Mouse (Mus musculus): ENCODE results near the gene Tagln2. TPM values are rescaled to one million over a fixed set of nuclear protein-coding genes. Genes with fewer than 3 reads are reported as not detected.
A peak's percentile ranks its signal among the peaks of the same experiment; 100 is the strongest.

Tagln2 gene
- polyA plus RNA-seq, 1 experiment from 2014 or later: 53.2 TPM

GRCm38 (mm10) chr1:172509235-172509634 is 9.4 kb downstream of the Tagln2 start:
- WGBS: 77% methylated on average over 5 of the region's 5 CpGs
- Histone ChIP-seq H3K27me3 (0 out of 2 replicates have a peak, but pooled peaks cover 3% of the 10 kb centered on the region), H3K36me3 (no peaks in the 10 kb centered on the region), H3K9ac (no peak overlapping the region), H3K27ac (no peak overlapping the region), H3K4me2 (replicated peaks) (no peak overlapping the region), H3K9me3 (replicated peaks) (no peaks in the 10 kb centered on the region), H3K4me3 (no peak overlapping the region), H3K4me1 (peaks cover 15% of the 10 kb centered on the region)
- no peak for ATAC-seq (ENCODE audit: low FRiP score)

DNA sequence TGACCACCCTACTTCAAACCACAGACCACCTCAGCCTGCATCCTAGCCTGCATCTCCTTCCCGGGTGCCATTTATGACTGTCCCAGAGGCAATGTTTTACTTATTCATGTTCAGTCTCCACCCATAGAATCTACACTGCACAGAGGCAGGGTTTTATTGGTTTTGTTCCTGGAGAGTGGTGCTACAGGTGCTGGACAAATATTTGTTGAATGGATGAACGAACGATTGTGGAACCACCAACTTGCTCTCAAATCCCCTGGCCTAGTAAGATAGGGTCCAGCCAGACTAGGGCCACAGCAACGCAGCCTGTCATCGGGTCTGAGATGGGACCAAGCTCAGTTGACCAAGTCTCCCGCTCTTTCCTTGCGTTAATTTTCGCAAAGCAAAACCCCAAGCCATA is 10.1 kb downstream of the Tagln2 start:
- no peak for ATAC-seq (ENCODE audit: low FRiP score)
- no peak overlapping the region for H3K4me2 ChIP-seq (replicated peaks)
- 0 out of 2 replicates have a peak, but pooled peaks cover 3% of the 10 kb centered on the region for H3K27me3 ChIP-seq
- no peaks in the 10 kb centered on the region for H3K36me3 ChIP-seq
- no peak overlapping the region for H3K27ac ChIP-seq
- no peak overlapping the region for H3K9ac ChIP-seq
- H3K9me3 ChIP-seq (replicated peaks): no peaks in the 10 kb centered on the region
- H3K4me1 ChIP-seq: peaks cover 9% of the 10 kb centered on the region; the same call in 1 of the 2 replicates
- H3K4me3 ChIP-seq: no peak overlapping the region
- 51% methylated on average over 8 of the region's 8 CpGs for WGBS

DNA sequence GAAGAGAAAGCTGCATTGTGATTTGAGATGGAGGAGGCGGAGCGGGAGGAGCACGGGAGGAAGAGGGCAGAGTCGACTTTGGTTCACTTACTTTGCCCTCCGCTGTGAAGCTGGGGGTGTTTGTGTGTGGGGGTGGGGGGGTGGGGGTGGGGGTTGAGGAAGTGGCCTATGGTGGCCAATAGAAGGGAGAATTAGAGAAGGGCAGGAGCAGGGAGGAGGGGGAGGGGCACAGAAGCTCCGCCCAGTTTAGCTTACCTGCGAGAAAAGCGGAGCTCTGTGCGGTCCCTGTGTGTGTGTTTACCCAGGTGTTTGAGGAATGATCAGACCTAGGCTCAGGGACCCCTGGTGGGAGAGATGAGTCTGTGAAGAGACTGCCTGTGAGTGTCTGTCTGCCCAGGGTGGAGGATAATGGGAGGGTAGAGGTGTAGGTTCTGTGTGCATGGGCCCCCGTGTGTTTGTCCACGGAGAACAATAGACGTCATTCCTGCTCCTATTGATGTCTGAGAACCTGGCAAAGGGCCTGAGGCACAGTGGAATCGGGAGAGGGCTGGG is 10.7 kb downstream of the Tagln2 start:
- Histone ChIP-seq H3K9me3 (replicated peaks) (no peaks in the 10 kb centered on the region), H3K9ac (no peak overlapping the region), H3K4me2 (replicated peaks) (no peak overlapping the region), H3K4me3 (no peak overlapping the region), H3K27me3 (0 out of 2 replicates have a peak, but pooled peaks cover 3% of the 10 kb centered on the region), H3K36me3 (no peaks in the 10 kb centered on the region), H3K27ac (no peak overlapping the region), H3K4me1 (peaks cover 8% of the 10 kb centered on the region; the same call in 1 of the 2 replicates)
- 23% methylated on average over 13 of the region's 13 CpGs for WGBS
- ATAC-seq (ENCODE audit: low FRiP score): no peak

- Histone ChIP-seq H3K4me2 (replicated peaks) (peak overlapping the region; percentile 27; the same call in 1 of the 2 replicates), H3K9me3 (replicated peaks) (no peaks in the 10 kb centered on the region), H3K4me1 (peaks cover 10% of the 10 kb centered on the region; the same call in 1 of the 2 replicates), H3K27ac (no peak overlapping the region), H3K36me3 (no peaks in the 10 kb centered on the region), H3K4me3 (no peak overlapping the region), H3K27me3 (0 out of 2 replicates have a peak, but pooled peaks cover 3% of the 10 kb centered on the region), H3K9ac (no peak overlapping the region)
- ATAC-seq (ENCODE audit: low FRiP score): no peak
- WGBS: 24% methylated on average over 13 of the region's 13 CpGs
Measured at GRCm38 (mm10) chr1:172512962-172513361, 13.1 kb downstream of the Tagln2 start.

DNA sequence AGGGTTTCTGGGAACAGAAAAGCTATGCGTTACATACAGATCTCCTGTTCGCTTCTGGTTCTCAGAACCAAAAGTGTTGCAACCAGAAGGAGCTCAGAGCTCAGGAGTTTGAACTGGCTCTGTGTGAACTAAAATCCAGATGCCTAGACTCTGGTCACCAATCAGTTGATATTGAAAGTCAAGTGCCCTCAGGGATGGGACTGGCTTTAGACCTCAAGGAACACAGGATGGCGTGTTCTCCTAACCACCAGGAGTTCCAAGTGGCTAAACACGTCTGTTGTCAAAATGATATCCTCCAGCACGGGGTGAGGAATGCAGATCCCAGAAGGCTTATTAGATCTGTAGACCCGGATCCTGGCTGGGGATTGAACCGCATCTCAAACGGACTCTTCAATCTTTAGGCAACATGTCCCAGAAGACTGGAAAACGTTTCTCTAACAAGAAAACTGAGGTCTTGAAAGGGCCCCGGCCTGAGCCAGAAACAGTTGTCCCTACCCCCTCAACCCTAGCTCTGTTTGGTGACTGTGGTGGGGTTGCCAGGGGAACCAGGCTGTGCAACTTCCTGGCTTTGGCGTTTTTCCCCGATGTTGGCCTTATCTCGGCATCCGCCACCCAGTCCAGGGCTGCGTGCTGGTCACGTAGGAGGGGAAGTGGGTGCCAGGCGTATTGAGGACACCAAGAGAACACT is 13.8 kb downstream of the Tagln2 start:
- WGBS: 80% methylated on average over 17 of the region's 17 CpGs
- H3K27me3 ChIP-seq: 0 out of 2 replicates have a peak, but pooled peaks cover 3% of the 10 kb centered on the region
- no peak overlapping the region for H3K9ac ChIP-seq
- no peak overlapping the region for H3K4me3 ChIP-seq
- H3K27ac ChIP-seq: no peak overlapping the region
- no peak overlapping the region for H3K4me2 ChIP-seq (replicated peaks)
- ATAC-seq (ENCODE audit: low FRiP score): no peak
- no peaks in the 10 kb centered on the region for H3K9me3 ChIP-seq (replicated peaks)
- H3K4me1 ChIP-seq: peaks cover 10% of the 10 kb centered on the region; the same call in 1 of the 2 replicates
- no peaks in the 10 kb centered on the region for H3K36me3 ChIP-seq

DNA sequence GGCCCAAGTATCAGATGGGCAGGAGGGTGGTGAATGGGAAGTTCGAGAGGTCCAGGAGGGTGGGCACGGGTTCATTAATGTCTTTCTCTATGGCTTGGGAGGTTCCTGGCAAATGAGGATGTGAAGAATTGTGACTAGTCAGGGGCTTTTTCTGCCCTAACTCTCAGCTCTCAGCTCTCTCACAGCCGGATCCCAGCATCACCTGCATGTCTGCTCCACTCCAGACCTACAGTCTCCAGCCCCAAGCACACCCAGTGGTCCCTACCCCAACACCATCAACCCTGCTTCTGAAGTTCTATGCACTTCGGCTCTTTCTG is 14.3 kb downstream of the Tagln2 start:
- Histone ChIP-seq H3K4me1 (peaks cover 10% of the 10 kb centered on the region; the same call in 1 of the 2 replicates), H3K4me3 (no peak overlapping the region), H3K36me3 (no peaks in the 10 kb centered on the region), H3K9me3 (replicated peaks) (no peaks in the 10 kb centered on the region), H3K27ac (no peak overlapping the region), H3K27me3 (0 out of 2 replicates have a peak, but pooled peaks cover 3% of the 10 kb centered on the region), H3K9ac (no peak overlapping the region), H3K4me2 (replicated peaks) (no peak overlapping the region)
- ATAC-seq (ENCODE audit: low FRiP score): no peak
- WGBS: 82% methylated on average over 4 of the region's 4 CpGs

DNA sequence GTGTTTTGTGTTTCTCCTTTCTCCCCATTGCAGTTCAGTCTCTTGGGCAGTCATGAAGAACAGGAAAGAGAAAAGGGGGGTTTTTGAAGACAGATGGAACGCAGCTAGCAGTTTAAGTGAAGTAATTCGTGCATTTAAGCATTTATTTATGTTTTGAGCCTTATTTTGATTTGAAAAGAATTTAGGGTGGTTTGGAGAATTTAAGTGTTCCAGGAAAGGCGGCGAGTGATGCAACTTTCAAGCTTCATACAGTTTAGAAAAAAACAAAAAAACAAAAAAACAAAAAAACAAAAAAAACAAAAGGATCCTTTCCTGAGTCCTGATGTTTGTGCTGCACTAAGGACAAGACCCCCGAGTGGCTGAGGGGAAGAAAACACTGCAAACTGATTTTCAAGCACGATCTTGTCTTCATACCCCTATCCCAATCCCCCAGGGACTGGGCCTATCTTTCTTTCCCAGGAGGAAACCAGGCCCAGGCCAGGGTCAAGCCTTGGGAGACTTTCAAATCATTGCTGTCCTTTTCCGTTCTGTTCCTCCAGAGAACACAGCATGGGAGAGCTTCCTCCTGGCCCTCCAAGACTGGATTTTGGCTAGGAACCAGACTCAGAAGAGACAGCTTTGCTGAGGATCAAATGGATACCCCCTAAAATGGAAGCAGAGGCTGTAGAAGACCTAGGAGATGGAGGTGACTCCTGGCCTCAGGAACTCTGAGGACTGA is 14.9 kb downstream of the Tagln2 start:
- Histone ChIP-seq H3K9me3 (replicated peaks) (no peaks in the 10 kb centered on the region), H3K27ac (no peak overlapping the region), H3K9ac (no peak overlapping the region), H3K4me2 (replicated peaks) (no peak overlapping the region), H3K27me3 (0 out of 2 replicates have a peak, but pooled peaks cover 3% of the 10 kb centered on the region), H3K36me3 (no peaks in the 10 kb centered on the region), H3K4me1 (peaks cover 10% of the 10 kb centered on the region; the same call in 1 of the 2 replicates), H3K4me3 (no peak overlapping the region)
- no peak for ATAC-seq (ENCODE audit: low FRiP score)
- 76% methylated on average over 7 of the region's 7 CpGs for WGBS

DNA sequence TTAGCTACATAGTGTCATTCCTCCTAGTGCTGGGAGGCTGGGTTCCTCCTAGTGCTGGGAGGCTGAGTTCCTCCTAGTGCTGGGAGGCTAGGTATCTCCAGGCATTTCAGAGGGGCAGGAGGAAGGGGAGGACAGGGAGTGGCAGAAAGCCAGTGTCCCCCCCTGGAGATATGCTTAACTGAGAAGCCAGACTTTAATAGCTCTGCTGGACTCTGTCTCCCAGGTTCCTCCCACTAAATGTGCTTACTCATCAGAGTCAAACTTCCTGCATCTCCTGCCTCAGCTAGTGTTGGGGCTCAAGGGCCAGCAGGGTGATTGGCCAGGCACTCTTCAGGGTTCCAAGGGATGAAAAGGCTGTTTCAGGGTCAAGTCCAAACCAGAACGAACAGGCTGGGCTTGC is 15.5 kb downstream of the Tagln2 start:
- Histone ChIP-seq H3K27ac (no peak overlapping the region), H3K27me3 (0 out of 2 replicates have a peak, but pooled peaks cover 3% of the 10 kb centered on the region), H3K4me1 (peaks cover 11% of the 10 kb centered on the region; the same call in 1 of the 2 replicates), H3K4me3 (no peak overlapping the region), H3K4me2 (replicated peaks) (no peak overlapping the region), H3K9me3 (replicated peaks) (no peaks in the 10 kb centered on the region), H3K9ac (no peak overlapping the region), H3K36me3 (no peaks in the 10 kb centered on the region)
- 77% methylated on average over 1 of the region's 1 CpGs for WGBS
- ATAC-seq (ENCODE audit: low FRiP score): no peak

- H3K36me3 ChIP-seq: no peaks in the 10 kb centered on the region
- 73% methylated on average over 4 of the region's 4 CpGs for WGBS
- peaks cover 18% of the 10 kb centered on the region for H3K4me1 ChIP-seq
- no peak overlapping the region for H3K4me2 ChIP-seq (replicated peaks)
- 0 out of 2 replicates have a peak, but pooled peaks cover 7% of the 10 kb centered on the region for H3K27me3 ChIP-seq
- no peaks in the 10 kb centered on the region for H3K9me3 ChIP-seq (replicated peaks)
- no peak overlapping the region for H3K9ac ChIP-seq
- H3K4me3 ChIP-seq: no peak overlapping the region
- H3K27ac ChIP-seq: no peak overlapping the region
- ATAC-seq (ENCODE audit: low FRiP score): no peak
Measured at GRCm38 (mm10) chr1:172518013-172518412, 18.2 kb downstream of the Tagln2 start.

DNA sequence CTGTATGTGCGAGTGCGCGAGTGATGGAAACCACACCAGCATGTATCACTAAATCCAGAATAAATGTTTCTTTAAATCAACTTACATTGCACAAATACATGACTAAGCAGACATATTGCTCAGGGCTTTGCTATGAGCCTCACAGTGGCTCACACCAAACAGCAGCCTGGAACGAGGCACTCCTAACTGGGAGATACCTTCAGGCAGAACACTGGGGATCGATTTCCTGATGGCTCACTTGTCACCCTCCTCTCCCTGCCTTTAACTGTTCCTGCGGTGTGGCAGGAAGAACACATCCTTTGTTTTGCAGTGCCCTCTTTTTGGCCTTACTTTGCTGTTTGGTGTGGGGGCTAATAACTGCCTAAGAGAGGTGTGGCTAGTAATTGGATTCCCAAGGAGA is 19.8 kb downstream of the Tagln2 start:
- Histone ChIP-seq H3K4me2 (replicated peaks) (no peak overlapping the region), H3K36me3 (no peaks in the 10 kb centered on the region)
- WGBS: 74% methylated on average over 6 of the region's 6 CpGs

GRCm38 (mm10) chr1:172520576-172521440 is 21.0 kb downstream of the Tagln2 start, which contains the start of gene Cfap45:
Gene Cfap45, plus strand, starts transcription at chr1:172520801.
- WGBS: 3% methylated on average over 28 of the region's 28 CpGs
- Histone ChIP-seq H3K27me3 (0 out of 2 replicates have a peak, but pooled peaks cover 4% of the 10 kb centered on the region), H3K9me3 (replicated peaks) (no peaks in the 10 kb centered on the region), H3K4me3 (peak within 1 kb of the TSS; percentile 26), H3K9ac (peak within 1 kb of the TSS; percentile 20; the same call in 1 of the 2 replicates), H3K36me3 (no peaks in the 10 kb centered on the region), H3K4me1 (peaks cover 22% of the 10 kb centered on the region), H3K27ac (no peak within 1 kb of the TSS), H3K4me2 (replicated peaks) (peak within 1 kb of the TSS; percentile 55)
- peak; percentile 85 for ATAC-seq (ENCODE audit: low FRiP score)

More for the DNA sequence above, 19.8 kb downstream of the Tagln2 start:
- Histone ChIP-seq H3K9me3 (replicated peaks) (no peaks in the 10 kb centered on the region), H3K27me3 (0 out of 2 replicates have a peak, but pooled peaks cover 4% of the 10 kb centered on the region), H3K27ac (no peak overlapping the region), H3K4me3 (no peak overlapping the region), H3K4me1 (peaks cover 15% of the 10 kb centered on the region), H3K9ac (no peak overlapping the region)
- ATAC-seq (ENCODE audit: low FRiP score): no peak
